Mouse (Mus musculus) kidney, adult 2 months (tissue): ENCODE data around the gene Gpatch2.

Source experiments
- CTCF ChIP-seq: fragments of 200-500 bp; conservative IDR thresholded peaks from 2 replicates; pipeline ENCODE4 v1.5.1; 2011; ENCODE audit warnings: low read depth, mild to moderate bottlenecking, control low read depth, low read length, moderate library complexity, mixed read lengths; ENCODE audit not compliant: insufficient read depth, insufficient read length
- POLR2A ChIP-seq: fragments of 200-500 bp; IDR thresholded peaks from one replicate; pipeline ENCODE4 v1.6.1; 2011; ENCODE audit warnings: low read depth, low read length, control low read depth

DNA sequence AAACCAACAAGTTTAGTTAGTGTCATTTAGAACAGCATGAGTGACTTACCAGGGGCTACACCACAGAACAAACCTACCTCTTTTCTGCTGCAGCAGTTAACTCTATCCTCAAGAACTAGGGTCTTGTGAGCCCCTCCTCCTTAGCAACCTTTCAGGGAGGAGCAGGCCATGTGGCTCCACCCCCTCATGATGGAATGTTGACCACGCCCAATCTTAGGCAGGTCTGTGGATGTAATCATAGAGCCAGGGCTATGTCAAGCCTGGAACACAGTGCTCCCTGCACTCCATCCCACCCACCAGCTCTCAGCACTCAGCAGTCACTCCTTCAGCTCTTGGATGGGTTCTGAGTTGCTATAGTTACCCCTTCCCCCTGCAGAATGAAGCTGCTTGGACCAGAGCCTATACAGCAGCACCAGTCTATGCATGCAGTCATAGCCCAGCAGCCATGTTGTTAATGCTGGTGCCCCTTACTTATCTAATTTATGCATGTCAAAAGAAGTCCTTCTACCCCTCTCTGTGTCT, 35.5 kb downstream of the Gpatch2 start:
- TF ChIP-seq CTCF = no peak
- TF ChIP-seq POLR2A = no peak
